Mouse (Mus musculus) olfactory bulb, adult 2 months (tissue): Measurements from ENCODE around the gene Psmd13.

ENCODE experiments used
- CTCF ChIP-seq: fragments of 200-500 bp; IDR thresholded peaks from 2 replicates; pipeline ENCODE4 v1.5.1; 2012; ENCODE audit warnings: low read depth, mild to moderate bottlenecking, low read length, moderate library complexity; ENCODE audit not compliant: insufficient read depth
- POLR2A ChIP-seq: fragments of 200-500 bp; IDR thresholded peaks from 2 replicates; pipeline ENCODE4 v1.6.1; 2012; ENCODE audit warnings: mild to moderate bottlenecking, low read depth, low read length, moderate library complexity; ENCODE audit not compliant: insufficient read depth

GRCm38 (mm10) chr7:140894031-140894430 is 12.3 kb downstream of the Psmd13 start:
- TF ChIP-seq CTCF = no peak
- TF ChIP-seq POLR2A = no peak
